Mouse (Mus musculus) neural tube, embryonic 12.5 days (tissue): ENCODE measurements around the gene Ppp4r3a. TPM values are rescaled to one million over a fixed set of nuclear protein-coding genes. Genes with fewer than 3 reads are reported as not detected.

Source experiments
- ATAC-seq: fragments of 200-750 bp; cut with Nextera tagmentation; 2 replicates; pipeline ENCODE4 v1.8.0; 2017; ENCODE audit warnings: low read depth, mild to moderate bottlenecking, moderate TSS enrichment, moderate library complexity; ENCODE audit not compliant: low FRiP score
- H3K27ac ChIP-seq: fragments of 300-500 bp; sonication (generic); 2 replicates; pipeline ENCODE4 v1.5.1; 2016
- H3K27me3 ChIP-seq: fragments of 300-500 bp; sonication (generic); replicated peaks from 2 replicates; pipeline ENCODE4 v1.6.1; 2016; ENCODE audit warnings: mild to moderate bottlenecking
- H3K36me3 ChIP-seq: fragments of 300-500 bp; sonication (generic); 2 replicates; pipeline ENCODE4 v1.6.1; 2016; ENCODE audit warnings: mild to moderate bottlenecking
- H3K4me1 ChIP-seq: fragments of 300-500 bp; sonication (generic); 2 replicates; pipeline ENCODE4 v1.6.1; 2016
- H3K4me2 ChIP-seq: fragments of 300-500 bp; sonication (generic); replicated peaks from 2 replicates; pipeline ENCODE4 v1.6.1; 2016; ENCODE audit warnings: mild to moderate bottlenecking
- H3K4me3 ChIP-seq: fragments of 300-500 bp; sonication (generic); 2 replicates; pipeline ENCODE4 v1.5.1; 2016
- H3K9ac ChIP-seq: fragments of 300-500 bp; sonication (generic); 2 replicates; pipeline ENCODE4 v1.6.1; 2016; ENCODE audit warnings: mild to moderate bottlenecking
- H3K9me3 ChIP-seq: fragments of 300-500 bp; sonication (generic); 2 replicates; pipeline ENCODE4 v1.6.1; 2016; ENCODE audit warnings: mild to moderate bottlenecking
- WGBS: fragments of 180-500 bp; shearing (Covaris S2); methylation state at CpG from one replicate; pipeline ENCODE4 v1.1.7; 2016; 5-methylcytosine and 5-hydroxymethylcytosine counted together
- polyA plus RNA-seq: library from polyadenylated mRNA; unstranded; fragments of >200 nt; fragmentation: Nextera tagmentation; extraction: Ambion mirVana; gene quantifications from 2 replicates; pipeline ENCODE4 v1.2.1, GENCODE M21; 2016

The Ppp4r3a gene
- polyA plus RNA-seq, 1 experiment from 2014 or later, result 67.4 TPM

- Histone ChIP-seq H3K9ac (peak overlapping the region; percentile 99), H3K4me2 (peak overlapping the region; percentile 82), H3K9me3 (no peaks in the 10 kb centered on the region), H3K4me3 (peak overlapping the region; percentile 99), H3K27me3 (no peaks in the 10 kb centered on the region), H3K4me1 (peaks cover 17% of the 10 kb centered on the region), H3K27ac (peak overlapping the region; percentile 98), H3K36me3 (no peaks in the 10 kb centered on the region)
- peak; percentile 76 for ATAC-seq
- WGBS, result under 1% methylated on average over 23 of the region's 23 CpGs
Observed at GRCm38 (mm10) chr12:101083839-101084195, 315 bp upstream of the Ppp4r3a start.

- WGBS, result under 1% methylated on average over 68 of the region's 69 CpGs
- peak overlapping the region; percentile 82 for H3K4me2 ChIP-seq
- peaks cover 6% of the 10 kb centered on the region; the same call in 1 of the 2 replicates for H3K36me3 ChIP-seq
- no peaks in the 10 kb centered on the region for H3K9me3 ChIP-seq
- peaks cover 17% of the 10 kb centered on the region for H3K4me1 ChIP-seq
- H3K27me3 ChIP-seq, result no peaks in the 10 kb centered on the region
- H3K9ac ChIP-seq, result peak overlapping the region; percentile 99
- peak overlapping the region; percentile 98 for H3K27ac ChIP-seq
- peak overlapping the region; percentile 99 for H3K4me3 ChIP-seq
- ATAC-seq, result peak; percentile 15
Observed at GRCm38 (mm10) chr12:101082296-101083075, 1.0 kb downstream of the Ppp4r3a start.

- H3K4me1 ChIP-seq, result peaks cover 17% of the 10 kb centered on the region
Observed at GRCm38 (mm10) chr12:101077955-101078354, 5.5 kb downstream of the Ppp4r3a start.

DNA sequence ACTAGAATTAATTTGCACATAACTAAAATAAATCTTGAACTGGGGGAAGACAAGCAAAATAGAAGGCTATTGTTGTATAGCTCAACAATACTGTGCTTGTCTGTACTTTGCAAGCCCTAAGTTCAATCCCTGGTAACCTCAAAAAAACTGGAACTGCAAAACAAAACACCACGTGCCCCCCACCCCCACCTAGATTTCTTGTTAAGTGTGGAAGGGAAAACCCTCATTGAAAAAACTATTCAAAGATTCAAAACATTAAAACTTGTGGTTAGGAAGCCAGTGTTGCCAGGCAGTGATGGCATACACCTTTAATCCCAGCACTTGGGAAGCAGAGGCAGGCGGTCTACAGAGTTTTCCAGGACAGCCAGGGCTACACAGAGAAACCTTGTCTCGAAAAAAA, 8.1 kb downstream of the Ppp4r3a start:
- no peak overlapping the region for H3K4me2 ChIP-seq
- H3K27ac ChIP-seq, result no peak overlapping the region
- peaks cover 6% of the 10 kb centered on the region for H3K36me3 ChIP-seq
- no peak overlapping the region for H3K4me3 ChIP-seq
- 91% methylated on average over 3 of the region's 3 CpGs for WGBS
- no peak overlapping the region for H3K9ac ChIP-seq
- H3K4me1 ChIP-seq, result peaks cover 1% of the 10 kb centered on the region; the same call in 1 of the 2 replicates
- no peak for ATAC-seq
- H3K9me3 ChIP-seq, result no peaks in the 10 kb centered on the region
- no peaks in the 10 kb centered on the region for H3K27me3 ChIP-seq

More at GRCm38 (mm10) chr12:101077955-101078354, 5.5 kb downstream of the Ppp4r3a start:
- ATAC-seq, result no peak
- Histone ChIP-seq H3K9me3 (no peaks in the 10 kb centered on the region), H3K27ac (no peak overlapping the region), H3K9ac (no peak overlapping the region), H3K4me2 (no peak overlapping the region), H3K27me3 (no peaks in the 10 kb centered on the region), H3K36me3 (peaks cover 6% of the 10 kb centered on the region), H3K4me3 (no peak overlapping the region)

- peaks cover 6% of the 10 kb centered on the region for H3K36me3 ChIP-seq
Observed at GRCm38 (mm10) chr12:101074821-101075429, 8.6 kb downstream of the Ppp4r3a start.

GRCm38 (mm10) chr12:101069813-101070212, 13.7 kb downstream of the Ppp4r3a start:
- Histone ChIP-seq H3K9me3 (no peaks in the 10 kb centered on the region), H3K36me3 (peaks cover 20% of the 10 kb centered on the region), H3K4me2 (no peak overlapping the region), H3K9ac (no peak overlapping the region), H3K27me3 (no peaks in the 10 kb centered on the region), H3K27ac (no peak overlapping the region), H3K4me1 (no peaks in the 10 kb centered on the region), H3K4me3 (no peak overlapping the region)
- no peak for ATAC-seq
- 95% methylated on average over 1 of the region's 1 CpGs for WGBS

More at GRCm38 (mm10) chr12:101074821-101075429, 8.6 kb downstream of the Ppp4r3a start:
- Histone ChIP-seq H3K4me3 (no peak overlapping the region), H3K9me3 (no peaks in the 10 kb centered on the region), H3K4me1 (no peaks in the 10 kb centered on the region), H3K27me3 (no peaks in the 10 kb centered on the region), H3K9ac (no peak overlapping the region), H3K27ac (no peak overlapping the region), H3K4me2 (no peak overlapping the region)
- 93% methylated on average over 4 of the region's 4 CpGs for WGBS
- no peak for ATAC-seq

DNA sequence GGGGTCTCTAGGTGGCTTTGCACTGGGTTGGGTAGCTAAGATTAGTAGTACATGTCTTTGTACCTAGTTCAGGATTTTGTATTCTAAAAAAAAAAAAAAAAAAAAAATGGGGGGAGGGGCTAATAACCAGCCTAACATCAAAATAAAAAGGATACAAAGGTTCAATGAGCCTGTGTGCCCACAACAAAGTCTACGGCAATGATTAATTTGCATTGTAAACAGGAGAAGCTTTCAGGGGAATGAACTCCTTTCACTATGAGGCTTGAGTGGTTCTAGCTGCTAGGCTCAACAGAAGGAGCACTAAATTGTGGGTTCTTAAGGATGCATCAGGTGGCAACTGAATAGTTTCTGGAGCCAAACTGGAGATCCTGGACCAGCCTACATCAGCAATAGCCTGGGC, 17.2 kb downstream of the Ppp4r3a start:
- H3K27me3 ChIP-seq, result no peaks in the 10 kb centered on the region
- WGBS, result 90% methylated on average over 1 of the region's 1 CpGs
- H3K4me1 ChIP-seq, result no peaks in the 10 kb centered on the region
- no peak overlapping the region for H3K4me2 ChIP-seq
- no peak overlapping the region for H3K9ac ChIP-seq
- no peak overlapping the region for H3K27ac ChIP-seq
- peaks cover 44% of the 10 kb centered on the region for H3K36me3 ChIP-seq
- no peak overlapping the region for H3K4me3 ChIP-seq
- ATAC-seq, result no peak
- no peaks in the 10 kb centered on the region for H3K9me3 ChIP-seq

DNA sequence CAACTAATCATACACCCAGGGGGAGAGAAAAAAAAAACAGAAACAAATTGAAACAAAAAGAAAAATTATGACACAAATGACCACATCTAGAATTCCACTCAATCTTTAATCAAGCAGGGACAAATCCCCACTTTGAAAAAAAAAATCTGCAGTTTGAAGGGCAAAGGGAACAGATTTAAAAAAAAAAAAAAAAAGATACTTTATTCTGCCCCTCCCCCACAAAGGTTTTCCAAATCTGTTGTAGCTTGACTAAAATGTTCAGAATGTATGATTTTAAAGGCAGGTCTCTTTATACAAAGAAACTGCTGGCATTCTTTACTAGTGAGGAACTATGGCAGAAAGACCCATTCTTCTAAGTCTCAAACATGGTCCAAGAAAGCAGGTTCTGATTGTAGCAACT, 43.5 kb downstream of the Ppp4r3a start:
- no peak for ATAC-seq
- Histone ChIP-seq H3K9me3 (no peaks in the 10 kb centered on the region), H3K36me3 (peaks cover 52% of the 10 kb centered on the region), H3K27me3 (no peaks in the 10 kb centered on the region), H3K9ac (no peak overlapping the region), H3K4me3 (no peak overlapping the region), H3K27ac (no peak overlapping the region), H3K4me2 (no peak overlapping the region), H3K4me1 (no peaks in the 10 kb centered on the region)

DNA sequence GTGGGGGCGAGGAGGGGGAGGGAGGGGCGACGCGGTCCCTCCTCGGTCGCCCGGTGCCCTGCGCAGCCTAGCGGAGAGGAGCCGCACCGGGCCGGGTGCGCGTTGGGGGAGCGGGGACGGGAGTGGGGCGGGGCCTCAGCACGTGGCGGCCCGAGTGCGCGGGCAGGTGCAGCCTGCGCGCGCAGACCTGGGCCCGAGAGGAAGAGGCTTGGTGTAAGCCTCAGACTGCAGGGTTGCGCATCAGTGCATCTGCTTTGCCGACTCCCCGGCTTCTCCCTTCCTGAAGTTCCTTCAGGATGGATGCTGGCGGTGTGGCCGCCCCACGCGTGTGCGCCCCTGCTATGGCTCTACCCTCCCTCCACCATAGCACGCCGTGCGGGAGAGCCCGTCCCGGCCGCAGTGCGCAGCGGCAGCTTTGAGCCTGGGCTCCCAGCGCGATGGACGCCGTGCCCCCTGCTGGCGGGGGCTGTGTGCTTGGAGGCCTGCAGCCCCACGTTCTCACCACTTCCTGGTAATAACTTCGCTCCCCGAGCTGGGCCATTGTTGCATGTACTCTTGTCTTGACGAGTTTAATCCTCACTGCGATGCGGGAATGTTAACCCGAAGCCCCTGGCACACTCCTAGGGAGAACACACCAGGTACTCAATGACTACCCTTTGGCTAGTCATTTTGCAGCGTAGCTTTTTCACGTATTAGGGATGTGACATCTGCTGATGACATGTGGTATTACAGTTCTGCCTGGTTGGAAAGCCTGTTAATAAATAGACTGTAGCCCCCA, 54.4 kb downstream of the Ppp4r3a start, which contains the start of gene Ccdc88c:
Gene Ccdc88c, minus strand, starts transcription at position 103 of the 778 bp plus-strand sequence.
- Histone ChIP-seq H3K27me3 (no peaks in the 10 kb centered on the region), H3K9ac (peak within 1 kb of the TSS; percentile 78), H3K4me1 (peaks cover 26% of the 10 kb centered on the region), H3K36me3 (no peaks in the 10 kb centered on the region), H3K9me3 (no peaks in the 10 kb centered on the region), H3K4me3 (peak within 1 kb of the TSS; percentile 62), H3K4me2 (peak within 1 kb of the TSS; percentile 77), H3K27ac (peak within 1 kb of the TSS; percentile 86)
- ATAC-seq, result peak; percentile 85
- WGBS, result under 1% methylated on average over 55 of the region's 56 CpGs

GRCm38 (mm10) chr12:101028247-101028953, 55.1 kb downstream of the Ppp4r3a start:
- Histone ChIP-seq H3K9ac (peak overlapping the region; percentile 78), H3K36me3 (no peaks in the 10 kb centered on the region), H3K4me1 (peaks cover 31% of the 10 kb centered on the region), H3K27me3 (no peaks in the 10 kb centered on the region), H3K27ac (peak overlapping the region; percentile 86), H3K4me2 (peak overlapping the region; percentile 77), H3K4me3 (peak overlapping the region; percentile 62), H3K9me3 (no peaks in the 10 kb centered on the region)
- WGBS, result under 1% methylated on average over 67 of the region's 67 CpGs
- ATAC-seq, result peak; percentile 53

- H3K4me1 ChIP-seq, result peaks cover 35% of the 10 kb centered on the region
- 1% methylated on average over 19 of the region's 19 CpGs for WGBS
- H3K36me3 ChIP-seq, result no peaks in the 10 kb centered on the region
- peak overlapping the region; percentile 77 for H3K4me2 ChIP-seq
- peak overlapping the region; percentile 78 for H3K9ac ChIP-seq
- no peak overlapping the region for H3K27ac ChIP-seq
- H3K27me3 ChIP-seq, result no peaks in the 10 kb centered on the region
- ATAC-seq, result no peak
- peak overlapping the region; percentile 62 for H3K4me3 ChIP-seq
- H3K9me3 ChIP-seq, result no peaks in the 10 kb centered on the region
Observed at GRCm38 (mm10) chr12:101027451-101028246, 55.9 kb downstream of the Ppp4r3a start.
